Mouse (Mus musculus) ES-Bruce4 (cell line): ENCODE results near the gene Jakmip3.

Source experiments
- EP300 ChIP-seq: IDR thresholded peaks from 2 replicates; pipeline ENCODE4 v1.6.1; 2011; ENCODE audit warnings: low read depth, low read length; ENCODE audit not compliant: insufficient read depth
- POLR2A ChIP-seq: IDR thresholded peaks from one replicate; pipeline ENCODE4 v1.8.1; 2011; ENCODE audit warnings: low read length; ENCODE audit not compliant: insufficient read depth

DNA sequence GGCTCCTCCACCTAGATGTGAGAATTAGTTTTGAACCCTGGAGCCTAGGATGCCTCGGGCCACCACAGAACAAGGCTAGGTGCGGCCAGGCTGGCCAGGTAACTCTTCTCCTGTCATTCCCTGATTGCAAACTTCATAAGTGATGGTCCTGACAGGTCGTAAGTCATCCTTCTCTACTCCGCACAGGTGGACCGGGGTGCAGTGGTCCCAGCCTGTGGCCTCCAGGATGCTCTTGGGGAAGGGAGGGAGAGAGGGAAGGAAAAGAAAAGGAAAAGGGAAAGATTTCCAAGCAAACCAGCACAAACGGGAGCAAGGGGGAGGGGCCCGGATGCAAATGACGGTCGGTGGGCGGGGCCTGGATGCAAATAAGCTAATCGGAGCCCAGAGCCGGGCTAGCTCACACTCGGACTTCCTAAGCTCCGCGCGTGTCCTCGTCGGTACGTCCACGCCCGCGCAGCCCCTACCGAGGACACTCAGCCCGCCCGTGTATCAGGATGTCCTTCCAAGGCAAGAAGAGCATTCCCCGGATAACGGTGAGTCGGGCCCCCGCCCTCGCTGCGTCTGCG, 145.2 kb downstream of the Jakmip3 start, which contains the start of gene Dpysl4:
- TF ChIP-seq EP300 (no peak), POLR2A (no peak)
